ENCODE assay signal across 25 mouse cellular contexts in genomic region chr2:115628471-115628870, GRCm38 (mm10). TPM values are rescaled to one million over a fixed set of nuclear protein-coding genes. Genes with fewer than 3 reads are reported as not detected.
DNase-seq lines count a peak whose midpoint lies in the region; ATAC-seq and TF ChIP-seq lines count a peak whose summit lies in the region.
"Had no signal": no experiment of that assay in that cellular context is flagged by ENCODE, and none has a peak within 500 bp of the region (broad histone marks: within the 10 kb centered on the region; RNA-seq: fewer than 3 reads in every experiment).

No protein-coding gene starts in this region.

- no peak overlapping the region for H3K4me3 ChIP-seq in hindbrain, embryonic 14.5 days (replicated peaks; ENCODE audit: low read length)
- no peak overlapping the region for H3K4me3 ChIP-seq in hindbrain, embryonic 12.5 days
- no peak overlapping the region for H3K4me3 ChIP-seq in kidney, adult 2 months (ENCODE audit: insufficient read depth, low read depth, low read length)
- H3K4me3 ChIP-seq in kidney, embryonic 14.5 days (ENCODE audit: low read length) = no peak overlapping the region
- no peak overlapping the region for H3K4me3 ChIP-seq in kidney, embryonic 16.5 days (ENCODE audit: low read length)
- H3K4me3 ChIP-seq: embryonic facial prominence, embryonic 10.5 days; embryonic facial prominence, embryonic 12.5 days; forebrain, embryonic 13.5 days had no signal

- ATAC-seq in hindbrain, embryonic 14.5 days (ENCODE audit: low FRiP score) = no peak
- no peak for ATAC-seq in hindbrain, embryonic 12.5 days (ENCODE audit: low FRiP score)
- no peak for ATAC-seq in kidney, embryonic 14.5 days (ENCODE audit: low FRiP score, low TSS enrichment)
- ATAC-seq in kidney, embryonic 16.5 days (ENCODE audit: low FRiP score, low TSS enrichment) = no peak
- ATAC-seq: activated CD4-positive, CD25-positive, alpha-beta regulatory T cell, adult 4 months; CD4-positive, CD25-positive, alpha-beta regulatory T cell, adult 4 months; forebrain, embryonic 13.5 days; Patski had no signal

- 91% methylated on average over 4 of the region's 4 CpGs for WGBS in hindbrain, embryonic 14.5 days
- 90% methylated on average over 4 of the region's 4 CpGs for WGBS in hindbrain, embryonic 12.5 days
- 65% methylated on average over 4 of the region's 4 CpGs for WGBS in kidney, adult 2 months
- WGBS in kidney, embryonic 14.5 days = 94% methylated on average over 4 of the region's 4 CpGs
- 93% methylated on average over 4 of the region's 4 CpGs for WGBS in kidney, embryonic 16.5 days

- DNase-seq in hindbrain, embryonic 14.5 days (ENCODE audit: low spot score) = no peak
- DNase-seq in kidney, adult 2 months = peak; percentile 55
- peak; percentile 63 for DNase-seq in kidney, adult 9 months
- DNase-seq in kidney, postnatal 36 days = peak; percentile 20 to 63
- DNase-seq in kidney, postnatal 4 days = no peak
- DNase-seq: adrenal gland, adult 8-10 months; adrenal gland, postnatal 14 days; adrenal gland, postnatal 36 days; B cell, adult 2 months; cerebellum, adult 11-12 months; cerebellum, adult 2 months; cerebellum, adult 9-10 months; cerebellum, postnatal 10 days; cerebellum, postnatal 25 days had no signal

- no peak for TF ChIP-seq POLR2A in kidney, adult 2 months (IDR thresholded peaks at IDR 0.05; ENCODE audit: low read depth, low read length)

- H3K9ac ChIP-seq in hindbrain, embryonic 14.5 days = no peak overlapping the region
- no peak overlapping the region for H3K9ac ChIP-seq in hindbrain, embryonic 12.5 days
- H3K9ac ChIP-seq in kidney, embryonic 14.5 days (ENCODE audit: low read depth, low read length) = no peak overlapping the region
- no peak overlapping the region for H3K9ac ChIP-seq in kidney, embryonic 16.5 days (replicated peaks; ENCODE audit: low read length)
- H3K9ac ChIP-seq: embryonic facial prominence, embryonic 12.5 days; forebrain, embryonic 13.5 days had no signal

- H3K9me3 ChIP-seq in hindbrain, embryonic 14.5 days (ENCODE audit: control insufficient read depth, low read length) = no peaks in the 10 kb centered on the region
- no peaks in the 10 kb centered on the region for H3K9me3 ChIP-seq in hindbrain, embryonic 12.5 days (replicated peaks)
- H3K9me3 ChIP-seq in kidney, embryonic 14.5 days (ENCODE audit: control insufficient read depth, low read length) = no peaks in the 10 kb centered on the region
- no peaks in the 10 kb centered on the region for H3K9me3 ChIP-seq in kidney, embryonic 16.5 days (ENCODE audit: low read length)
- H3K9me3 ChIP-seq: embryonic facial prominence, embryonic 10.5 days; embryonic facial prominence, embryonic 12.5 days; forebrain, embryonic 13.5 days; G1E had no signal

- H3K4me1 ChIP-seq in hindbrain, embryonic 14.5 days (replicated peaks; ENCODE audit: control insufficient read depth, insufficient read depth, low read length) = peaks cover 4% of the 10 kb centered on the region; the same call in 1 of the 2 replicates
- H3K4me1 ChIP-seq in hindbrain, embryonic 12.5 days = peaks cover 13% of the 10 kb centered on the region
- 0 out of 2 replicates have a peak, but pooled peaks cover 3% of the 10 kb centered on the region for H3K4me1 ChIP-seq in kidney, adult 2 months (ENCODE audit: control insufficient read depth, insufficient read depth, low read length)
- H3K4me1 ChIP-seq in kidney, embryonic 14.5 days (ENCODE audit: control insufficient read depth, insufficient read depth, low read length) = 0 out of 2 replicates have a peak, but pooled peaks cover 6% of the 10 kb centered on the region
- no peaks in the 10 kb centered on the region for H3K4me1 ChIP-seq in kidney, embryonic 16.5 days (ENCODE audit: insufficient read depth, low read length)
- H3K4me1 ChIP-seq: embryonic facial prominence, embryonic 12.5 days had no signal

- H3K27ac ChIP-seq in hindbrain, embryonic 14.5 days = peak overlapping the region; percentile 9; the same call in 1 of the 2 replicates
- H3K27ac ChIP-seq in hindbrain, embryonic 12.5 days = no peak overlapping the region
- H3K27ac ChIP-seq in kidney, adult 2 months (ENCODE audit: insufficient read depth, low read depth, low read length) = no peak overlapping the region
- no peak overlapping the region for H3K27ac ChIP-seq in kidney, embryonic 14.5 days (ENCODE audit: low read depth, low read length)
- H3K27ac ChIP-seq in kidney, embryonic 16.5 days (ENCODE audit: low read length) = no peak overlapping the region
- H3K27ac ChIP-seq: embryonic facial prominence, embryonic 10.5 days; embryonic facial prominence, embryonic 12.5 days; forebrain, embryonic 13.5 days had no signal

- no peaks in the 10 kb centered on the region for H3K36me3 ChIP-seq in hindbrain, embryonic 14.5 days (replicated peaks; ENCODE audit: control insufficient read depth, insufficient read depth)
- H3K36me3 ChIP-seq in hindbrain, embryonic 12.5 days = no peaks in the 10 kb centered on the region
- no peaks in the 10 kb centered on the region for H3K36me3 ChIP-seq in kidney, adult 2 months (ENCODE audit: control insufficient read depth, insufficient read depth, low read length)
- H3K36me3 ChIP-seq in kidney, embryonic 14.5 days (ENCODE audit: control insufficient read depth, insufficient read depth, low read length) = no peaks in the 10 kb centered on the region
- H3K36me3 ChIP-seq in kidney, embryonic 16.5 days (ENCODE audit: insufficient read depth, low read length) = no peaks in the 10 kb centered on the region
- H3K36me3 ChIP-seq: embryonic facial prominence, embryonic 10.5 days; embryonic facial prominence, embryonic 12.5 days had no signal

- H3K4me2 ChIP-seq in hindbrain, embryonic 14.5 days (replicated peaks) = no peak overlapping the region
- no peak overlapping the region for H3K4me2 ChIP-seq in hindbrain, embryonic 12.5 days (replicated peaks)
- H3K4me2 ChIP-seq in kidney, embryonic 14.5 days (replicated peaks; ENCODE audit: low read depth, low read length) = no peak overlapping the region
- H3K4me2 ChIP-seq in kidney, embryonic 16.5 days (replicated peaks; ENCODE audit: low read depth, low read length) = no peak overlapping the region
- H3K4me2 ChIP-seq: embryonic facial prominence, embryonic 12.5 days; forebrain, embryonic 13.5 days had no signal

- TF ChIP-seq CTCF in kidney, adult 2 months (conservative IDR thresholded peaks at IDR 0.05; ENCODE audit: insufficient read depth, insufficient read length, low read depth, low read length) = no peak

- no peaks in the 10 kb centered on the region for H3K27me3 ChIP-seq in hindbrain, embryonic 14.5 days (ENCODE audit: control insufficient read depth, insufficient read depth, low read length)
- no peaks in the 10 kb centered on the region for H3K27me3 ChIP-seq in hindbrain, embryonic 12.5 days
- no peaks in the 10 kb centered on the region for H3K27me3 ChIP-seq in kidney, adult 2 months (replicated peaks; ENCODE audit: control insufficient read depth, insufficient read depth, low read length)
- no peaks in the 10 kb centered on the region for H3K27me3 ChIP-seq in kidney, embryonic 14.5 days (ENCODE audit: control insufficient read depth, insufficient read depth, low read length)
- H3K27me3 ChIP-seq in kidney, embryonic 16.5 days (ENCODE audit: insufficient read depth, low read length) = no peaks in the 10 kb centered on the region
- H3K27me3 ChIP-seq: CH12.LX; embryonic facial prominence, embryonic 12.5 days; forebrain, embryonic 13.5 days; Patski had no signal

RNA-seq across cellular contexts. Expression of gene BC052040, which starts 47.0 kb away (rescaled TPM):
- 16.6 and 20.8 TPM in 2 replicates for polyA plus RNA-seq in hindbrain, embryonic 14.5 days (2014; fragmentation: Nextera tagmentation; extraction: Ambion mirVana)
- 18.9 TPM in 2 replicates for polyA plus RNA-seq in hindbrain, embryonic 12.5 days (2016; fragmentation: Nextera tagmentation; extraction: Ambion mirVana)
- 2.5 and 2.8 TPM in 2 replicates for polyA plus RNA-seq in kidney, adult 2 months (2012; rRNA removed)
- 11.3 and 16.2 TPM in 2 replicates for polyA plus RNA-seq in kidney, embryonic 14.5 days (2014; fragmentation: Nextera tagmentation; extraction: Ambion mirVana)
- 15.4 and 19.6 TPM in 2 replicates for polyA plus RNA-seq in kidney, embryonic 16.5 days (2015; fragmentation: Nextera tagmentation; extraction: Ambion mirVana)

Comparison
In these comparisons a context has a peak if more than half of its experiments do, and no peak if none do; other contexts are left out.
1. DNase-seq: peak in kidney, adult 2 months (single experiment), kidney, adult 9 months (single experiment) and kidney, postnatal 36 days (2 of 2); none in hindbrain, embryonic 14.5 days (single experiment) and kidney, postnatal 4 days (0 of 2).